Mouse (Mus musculus): Measurements from ENCODE around the gene Steap1. TPM values are rescaled to one million over a fixed set of nuclear protein-coding genes. Genes with fewer than 3 reads are reported as not detected.

Gene Steap1
- 1.9 and 2.3 TPM in 2 replicates for polyA plus RNA-seq (2015; fragmentation: Nextera tagmentation; extraction: Ambion mirVana)

GRCm38 (mm10) chr5:5748866-5749682, at the start of gene Steap1:
Steap1 (minus strand) TSS chr5:5749326.
- peak within 1 kb of the TSS; percentile 54 for H3K9ac ChIP-seq (ENCODE audit: low read depth, low read length)
- WGBS: under 1% methylated on average over 63 of the region's 75 CpGs
- H3K4me2 ChIP-seq (replicated peaks; ENCODE audit: low read depth): peak within 1 kb of the TSS; percentile 100
- TF ChIP-seq CTCF (IDR thresholded peaks at IDR 0.05; ENCODE audit: low read depth): peak; percentile 97
- peak; percentile 97 for ATAC-seq
- no peaks in the 10 kb centered on the region for H3K9me3 ChIP-seq (ENCODE audit: control insufficient read depth)
- H3K27me3 ChIP-seq (replicated peaks; ENCODE audit: control insufficient read depth, insufficient read depth, low read length): no peaks in the 10 kb centered on the region
- H3K4me1 ChIP-seq (replicated peaks; ENCODE audit: control insufficient read depth, insufficient read depth, low read length): no peaks in the 10 kb centered on the region
- no peak within 1 kb of the TSS for H3K27ac ChIP-seq (ENCODE audit: low read depth, low read length)
- peak within 1 kb of the TSS; percentile 68 for H3K4me3 ChIP-seq (ENCODE audit: low read depth, low read length)
- no peaks in the 10 kb centered on the region for H3K36me3 ChIP-seq (ENCODE audit: control insufficient read depth, insufficient read depth)

GRCm38 (mm10) chr5:5787106-5787505, 38.0 kb upstream of the Steap1 start:
- H3K4me2 ChIP-seq (replicated peaks; ENCODE audit: low read depth): no peak overlapping the region
- H3K36me3 ChIP-seq (ENCODE audit: control insufficient read depth, insufficient read depth): no peaks in the 10 kb centered on the region
- no peak overlapping the region for H3K4me3 ChIP-seq (ENCODE audit: low read depth, low read length)
- no peaks in the 10 kb centered on the region for H3K9me3 ChIP-seq (ENCODE audit: control insufficient read depth)
- no peaks in the 10 kb centered on the region for H3K27me3 ChIP-seq (replicated peaks; ENCODE audit: control insufficient read depth, insufficient read depth, low read length)
- H3K4me1 ChIP-seq (replicated peaks; ENCODE audit: control insufficient read depth, insufficient read depth, low read length): no peaks in the 10 kb centered on the region
- no peak overlapping the region for H3K27ac ChIP-seq (ENCODE audit: low read depth, low read length)
- 79% methylated on average over 2 of the region's 2 CpGs for WGBS
- no peak for ATAC-seq
- H3K9ac ChIP-seq (ENCODE audit: low read depth, low read length): no peak overlapping the region
- no peak for TF ChIP-seq CTCF (IDR thresholded peaks at IDR 0.05; ENCODE audit: low read depth)

GRCm38 (mm10) chr5:5756392-5757019, 7.4 kb upstream of the Steap1 start:
- Histone ChIP-seq H3K4me3 (ENCODE audit: low read depth, low read length) (no peak overlapping the region), H3K36me3 (ENCODE audit: control insufficient read depth, insufficient read depth) (no peaks in the 10 kb centered on the region), H3K9me3 (ENCODE audit: control insufficient read depth) (no peaks in the 10 kb centered on the region), H3K27ac (ENCODE audit: low read depth, low read length) (no peak overlapping the region), H3K9ac (ENCODE audit: low read depth, low read length) (no peak overlapping the region), H3K4me2 (replicated peaks; ENCODE audit: low read depth) (no peak overlapping the region), H3K27me3 (replicated peaks; ENCODE audit: control insufficient read depth, insufficient read depth, low read length) (0 out of 2 replicates have a peak, but pooled peaks cover 3% of the 10 kb centered on the region), H3K4me1 (replicated peaks; ENCODE audit: control insufficient read depth, insufficient read depth, low read length) (no peaks in the 10 kb centered on the region)
- 66% methylated on average over 3 of the region's 3 CpGs for WGBS
- TF ChIP-seq CTCF (IDR thresholded peaks at IDR 0.05; ENCODE audit: low read depth): peak; percentile 23; the same call in 1 of the 2 replicates
- ATAC-seq: no peak

GRCm38 (mm10) chr5:5755039-5755438, 5.9 kb upstream of the Steap1 start:
- no peaks in the 10 kb centered on the region for H3K36me3 ChIP-seq (ENCODE audit: control insufficient read depth, insufficient read depth)
- no peak for ATAC-seq
- H3K4me1 ChIP-seq (replicated peaks; ENCODE audit: control insufficient read depth, insufficient read depth, low read length): no peaks in the 10 kb centered on the region
- H3K4me3 ChIP-seq (ENCODE audit: low read depth, low read length): no peak overlapping the region
- WGBS: 3% methylated on average over 9 of the region's 9 CpGs
- peak; percentile 85 for TF ChIP-seq CTCF (IDR thresholded peaks at IDR 0.05; ENCODE audit: low read depth)
- H3K9ac ChIP-seq (ENCODE audit: low read depth, low read length): no peak overlapping the region
- H3K27ac ChIP-seq (ENCODE audit: low read depth, low read length): no peak overlapping the region
- H3K9me3 ChIP-seq (ENCODE audit: control insufficient read depth): no peaks in the 10 kb centered on the region
- H3K27me3 ChIP-seq (replicated peaks; ENCODE audit: control insufficient read depth, insufficient read depth, low read length): 0 out of 2 replicates have a peak, but pooled peaks cover 3% of the 10 kb centered on the region
- no peak overlapping the region for H3K4me2 ChIP-seq (replicated peaks; ENCODE audit: low read depth)

- H3K4me2 ChIP-seq (replicated peaks; ENCODE audit: low read depth): peak overlapping the region; percentile 100
- TF ChIP-seq CTCF (IDR thresholded peaks at IDR 0.05; ENCODE audit: low read depth): peak; percentile 76
- H3K4me1 ChIP-seq (replicated peaks; ENCODE audit: control insufficient read depth, insufficient read depth, low read length): no peaks in the 10 kb centered on the region
- H3K27ac ChIP-seq (ENCODE audit: low read depth, low read length): no peak overlapping the region
- H3K9me3 ChIP-seq (ENCODE audit: control insufficient read depth): no peaks in the 10 kb centered on the region
- no peak overlapping the region for H3K9ac ChIP-seq (ENCODE audit: low read depth, low read length)
- H3K36me3 ChIP-seq (ENCODE audit: control insufficient read depth, insufficient read depth): no peaks in the 10 kb centered on the region
- ATAC-seq: peak; percentile 29; the same call in 1 of the 2 replicates
- H3K27me3 ChIP-seq (replicated peaks; ENCODE audit: control insufficient read depth, insufficient read depth, low read length): 0 out of 2 replicates have a peak, but pooled peaks cover 1% of the 10 kb centered on the region
- H3K4me3 ChIP-seq (ENCODE audit: low read depth, low read length): peak overlapping the region; percentile 68
- WGBS: under 1% methylated on average over 13 of the region's 13 CpGs
Measured at GRCm38 (mm10) chr5:5749772-5750222, 671 bp upstream of the Steap1 start.

GRCm38 (mm10) chr5:5734445-5734844, 14.7 kb downstream of the Steap1 start:
- Histone ChIP-seq H3K4me2 (replicated peaks; ENCODE audit: low read depth) (no peak overlapping the region), H3K27me3 (replicated peaks; ENCODE audit: control insufficient read depth, insufficient read depth, low read length) (no peaks in the 10 kb centered on the region), H3K9me3 (ENCODE audit: control insufficient read depth) (no peaks in the 10 kb centered on the region), H3K9ac (ENCODE audit: low read depth, low read length) (no peak overlapping the region), H3K4me3 (ENCODE audit: low read depth, low read length) (no peak overlapping the region), H3K4me1 (replicated peaks; ENCODE audit: control insufficient read depth, insufficient read depth, low read length) (no peaks in the 10 kb centered on the region), H3K27ac (ENCODE audit: low read depth, low read length) (no peak overlapping the region), H3K36me3 (ENCODE audit: control insufficient read depth, insufficient read depth) (no peaks in the 10 kb centered on the region)
- 92% methylated on average over 9 of the region's 9 CpGs for WGBS
- ATAC-seq: no peak
- TF ChIP-seq CTCF (IDR thresholded peaks at IDR 0.05; ENCODE audit: low read depth): no peak

All from intestine, postnatal 0 days (tissue).